34 mouse cellular contexts compared by ENCODE assay signal in genomic region chr17:40519818-40520217, GRCm38 (mm10). TPM values are rescaled to one million over a fixed set of nuclear protein-coding genes. Genes with fewer than 3 reads are reported as not detected.
A peak's percentile ranks its signal among the peaks of the same experiment; 100 is the strongest.
DNase-seq lines count a peak whose midpoint lies in the region; ATAC-seq lines count a peak whose summit lies in the region.
"Had no signal": no experiment of that assay in that cellular context is flagged by ENCODE, and none has a peak within 500 bp of the region (broad histone marks: within the 10 kb centered on the region; RNA-seq: fewer than 3 reads in every experiment).

Gene Esp8, plus strand, starts transcription at chr17:40520022.

- peak; percentile 4 for DNase-seq in embryo, embryonic 11 days
- DNase-seq in embryo, embryonic 10 days (ENCODE audit: low spot score), result no peak
- DNase-seq in kidney, postnatal 14 days, result no peak
- peak; percentile 24 for DNase-seq in lung, postnatal 36 days
- DNase-seq in lung, postnatal 14 days, result no peak
- peak; percentile 10 for DNase-seq in embryonic facial prominence, embryonic 14.5 days (ENCODE audit: low spot score)
- DNase-seq in adrenal gland, adult (ENCODE audit: inconsistent age in 2 of 2, low spot score in 1 of 2), result no peak
- DNase-seq: adrenal gland, adult 8-10 months; cerebellum, adult 8-10 months; cerebellum, postnatal 25 days; heart, postnatal 14 days; kidney, adult 18-20 months; kidney, postnatal 10 days; retina, postnatal 1 day; right cerebral cortex, postnatal 14 days had no signal

- no peaks in the 10 kb centered on the region for H3K36me3 ChIP-seq in kidney, embryonic 15.5 days
- no peaks in the 10 kb centered on the region for H3K36me3 ChIP-seq in embryonic facial prominence, embryonic 14.5 days (ENCODE audit: control insufficient read depth, insufficient read depth, low read length)
- H3K36me3 ChIP-seq: embryonic facial prominence, embryonic 15.5 days; hindbrain, embryonic 10.5 days; hindbrain, embryonic 15.5 days; limb, embryonic 13.5 days; midbrain, embryonic 12.5 days; neural tube, embryonic 13.5 days had no signal

- H3K9ac ChIP-seq in kidney, embryonic 15.5 days, result no peak within 1 kb of the TSS
- no peak within 1 kb of the TSS for H3K9ac ChIP-seq in embryonic facial prominence, embryonic 14.5 days (ENCODE audit: low read depth, low read length)
- H3K9ac ChIP-seq: embryonic facial prominence, embryonic 15.5 days; hindbrain, embryonic 15.5 days; limb, embryonic 13.5 days; midbrain, embryonic 12.5 days; neural tube, embryonic 13.5 days had no signal

- H3K9me3 ChIP-seq in kidney, embryonic 15.5 days (replicated peaks), result no peaks in the 10 kb centered on the region
- no peaks in the 10 kb centered on the region for H3K9me3 ChIP-seq in embryonic facial prominence, embryonic 14.5 days (ENCODE audit: control insufficient read depth, low read length)
- H3K9me3 ChIP-seq: embryonic facial prominence, embryonic 15.5 days; hindbrain, embryonic 10.5 days; hindbrain, embryonic 15.5 days; limb, embryonic 13.5 days; midbrain, embryonic 12.5 days; neural tube, embryonic 13.5 days had no signal

- H3K27ac ChIP-seq in kidney, embryonic 15.5 days, result no peak within 1 kb of the TSS
- no peak within 1 kb of the TSS for H3K27ac ChIP-seq in embryonic facial prominence, embryonic 14.5 days (replicated peaks; ENCODE audit: low read depth, low read length)
- H3K27ac ChIP-seq: embryonic facial prominence, embryonic 15.5 days; hindbrain, embryonic 10.5 days; hindbrain, embryonic 15.5 days; left cerebral cortex, adult 2 months; limb, embryonic 13.5 days; midbrain, embryonic 12.5 days; neural tube, embryonic 13.5 days had no signal

- no peak within 1 kb of the TSS for H3K4me2 ChIP-seq in kidney, embryonic 15.5 days
- H3K4me2 ChIP-seq in embryonic facial prominence, embryonic 14.5 days (ENCODE audit: low read depth, low read length), result no peak within 1 kb of the TSS
- H3K4me2 ChIP-seq: embryonic facial prominence, embryonic 15.5 days; hindbrain, embryonic 15.5 days; limb, embryonic 13.5 days; liver, embryonic 11.5 days; midbrain, embryonic 12.5 days; neural tube, embryonic 13.5 days had no signal

- no peaks in the 10 kb centered on the region for H3K4me1 ChIP-seq in kidney, embryonic 15.5 days
- no peaks in the 10 kb centered on the region for H3K4me1 ChIP-seq in embryonic facial prominence, embryonic 14.5 days (ENCODE audit: control insufficient read depth, insufficient read depth, low read length)
- H3K4me1 ChIP-seq: embryonic facial prominence, embryonic 15.5 days; hindbrain, embryonic 15.5 days; limb, embryonic 13.5 days; midbrain, embryonic 12.5 days; neural tube, embryonic 13.5 days had no signal

- peak; percentile 29; the same call in 1 of the 2 replicates for ATAC-seq in kidney, embryonic 15.5 days (replicated peaks; ENCODE audit: low FRiP score)
- ATAC-seq in embryonic facial prominence, embryonic 14.5 days (ENCODE audit: low read depth), result no peak
- ATAC-seq: activated CD4-positive, CD25-positive, alpha-beta regulatory T cell, adult 4 months; forebrain, embryonic 16.5 days; inflammation-experienced regulatory T-cells, adult 6 months had no signal

- WGBS in kidney, embryonic 15.5 days, result 46% methylated on average over 3 of the region's 3 CpGs
- WGBS in embryonic facial prominence, embryonic 14.5 days, result 50% methylated on average over 3 of the region's 3 CpGs

- no peak within 1 kb of the TSS for H3K4me3 ChIP-seq in kidney, embryonic 15.5 days (replicated peaks)
- no peak within 1 kb of the TSS for H3K4me3 ChIP-seq in embryonic facial prominence, embryonic 14.5 days (ENCODE audit: low read depth, low read length)
- H3K4me3 ChIP-seq: embryonic facial prominence, embryonic 15.5 days; hindbrain, embryonic 10.5 days; hindbrain, embryonic 15.5 days; left cerebral cortex, adult 2 months; limb, embryonic 13.5 days; midbrain, embryonic 12.5 days; neural tube, embryonic 13.5 days had no signal

- no peaks in the 10 kb centered on the region for H3K27me3 ChIP-seq in kidney, embryonic 15.5 days
- no peaks in the 10 kb centered on the region for H3K27me3 ChIP-seq in embryonic facial prominence, embryonic 14.5 days (replicated peaks; ENCODE audit: control insufficient read depth, insufficient read depth, low read length)
- H3K27me3 ChIP-seq: CH12.LX; embryonic facial prominence, embryonic 15.5 days; hindbrain, embryonic 15.5 days; limb, embryonic 13.5 days; midbrain, embryonic 12.5 days; neural tube, embryonic 13.5 days had no signal

RNA-seq across cellular contexts. Expression of gene Esp8, which starts in this region (rescaled TPM):
- not detected in 2 replicates for polyA plus RNA-seq in kidney, embryonic 15.5 days (2015; fragmentation: Nextera tagmentation; extraction: Ambion mirVana)
- not detected in 2 replicates for polyA plus RNA-seq in embryonic facial prominence, embryonic 14.5 days (2014; fragmentation: Nextera tagmentation; extraction: Ambion mirVana)
- polyA plus RNA-seq: activated CD4-positive, CD25-positive, alpha-beta regulatory T cell, adult 4 months; C2C12; embryonic facial prominence, embryonic 15.5 days; heart, embryonic 14.5 days; hindbrain, embryonic 10.5 days; hindbrain, embryonic 15.5 days; inflammation-experienced regulatory T-cells, adult 6 months; limb, embryonic 13.5 days; liver, embryonic 11.5 days; liver, embryonic 16.5 days; lung, embryonic 16.5 days; midbrain, embryonic 12.5 days; neural tube, embryonic 13.5 days; small intestine, adult 2 months; testis, adult 2 months had no signal

Comparison
In these comparisons a context has a peak if more than half of its experiments do, and no peak if none do; other contexts are left out.
1. DNase-seq: peak in embryo, embryonic 11 days (single experiment) and lung, postnatal 36 days (single experiment); none in embryo, embryonic 10 days (single experiment), kidney, postnatal 14 days (single experiment), lung, postnatal 14 days (single experiment) and adrenal gland, adult (0 of 2).
2. Peak in ATAC-seq in kidney, embryonic 15.5 days; RNA of the gene not detected or under 1 TPM.
3. Peak in DNase-seq in embryonic facial prominence, embryonic 14.5 days; RNA of the gene not detected or under 1 TPM.